ENCODE assay signal across 18 mouse cellular contexts in genomic region chr3:97242629-97243167, GRCm38 (mm10). TPM values are rescaled to one million over a fixed set of nuclear protein-coding genes. Genes with fewer than 3 reads are reported as not detected.
DNase-seq lines count a peak whose midpoint lies in the region; ATAC-seq lines count a peak whose summit lies in the region.
"Had no signal": no experiment of that assay in that cellular context is flagged by ENCODE, and none has a peak within 500 bp of the region (broad histone marks: within the 10 kb centered on the region; RNA-seq: fewer than 3 reads in every experiment).

No protein-coding gene starts in this region.

- H3K4me1 ChIP-seq in forebrain, embryonic 11.5 days (replicated peaks; ENCODE audit: control insufficient read depth, insufficient read depth, low read length), result no peaks in the 10 kb centered on the region
- peaks cover 13% of the 10 kb centered on the region for H3K4me1 ChIP-seq in forebrain, embryonic 15.5 days
- H3K4me1 ChIP-seq in lung, embryonic 16.5 days (replicated peaks; ENCODE audit: control insufficient read depth, insufficient read depth, low read length), result no peaks in the 10 kb centered on the region; the same call in 1 of the 2 replicates
- no peaks in the 10 kb centered on the region for H3K4me1 ChIP-seq in stomach, embryonic 14.5 days (ENCODE audit: control insufficient read depth, insufficient read depth, low read length)

- H3K27me3 ChIP-seq in forebrain, embryonic 11.5 days (ENCODE audit: control insufficient read depth, insufficient read depth, low read length), result no peaks in the 10 kb centered on the region
- H3K27me3 ChIP-seq in forebrain, embryonic 15.5 days, result no peaks in the 10 kb centered on the region
- no peaks in the 10 kb centered on the region for H3K27me3 ChIP-seq in lung, embryonic 16.5 days (ENCODE audit: control insufficient read depth, insufficient read depth, low read depth, low read length)
- H3K27me3 ChIP-seq in stomach, embryonic 14.5 days (ENCODE audit: control insufficient read depth, insufficient read depth, low read length), result no peaks in the 10 kb centered on the region

- no peak overlapping the region for H3K4me2 ChIP-seq in forebrain, embryonic 11.5 days (ENCODE audit: low read depth, low read length, severe bottlenecking)
- no peak overlapping the region for H3K4me2 ChIP-seq in forebrain, embryonic 15.5 days (replicated peaks)
- no peak overlapping the region for H3K4me2 ChIP-seq in lung, embryonic 16.5 days (ENCODE audit: low read depth, low read length)
- H3K4me2 ChIP-seq in stomach, embryonic 14.5 days (replicated peaks; ENCODE audit: low read depth, low read length), result no peak overlapping the region
- H3K4me2 ChIP-seq: heart, embryonic 11.5 days; liver, embryonic 11.5 days; lung, embryonic 14.5 days had no signal

- 33% methylated on average over 10 of the region's 10 CpGs for WGBS in forebrain, embryonic 11.5 days
- WGBS in forebrain, embryonic 15.5 days, result 23% methylated on average over 10 of the region's 10 CpGs
- 65% methylated on average over 10 of the region's 10 CpGs for WGBS in lung, embryonic 16.5 days
- 64% methylated on average over 10 of the region's 10 CpGs for WGBS in stomach, embryonic 14.5 days

- H3K9ac ChIP-seq in forebrain, embryonic 11.5 days (ENCODE audit: low read length), result no peak overlapping the region
- no peak overlapping the region for H3K9ac ChIP-seq in forebrain, embryonic 15.5 days (replicated peaks)
- H3K9ac ChIP-seq in lung, embryonic 16.5 days (ENCODE audit: low read length), result no peak overlapping the region
- H3K9ac ChIP-seq in stomach, embryonic 14.5 days (replicated peaks; ENCODE audit: low read depth, low read length), result no peak overlapping the region
- H3K9ac ChIP-seq: lung, embryonic 14.5 days had no signal

- peak; percentile 51 for DNase-seq in forebrain, embryonic 11.5 days (ENCODE audit: low spot score)
- DNase-seq in lung, postnatal 4 days, result no peak
- DNase-seq in embryo, embryonic 10.5 days (ENCODE audit: low spot score), result peak; percentile 18
- no peak for DNase-seq in cerebellum, postnatal 14 days
- no peak for DNase-seq in adrenal gland, adult 8-10 months
- DNase-seq: cerebellum, adult 11 months; gastrocnemius, postnatal 36 days; heart, postnatal 36 days; kidney, postnatal 36 days; lung, embryonic 14.5 days; spleen, adult 18-20 months; thymus, adult 18-20 months had no signal

- no peak overlapping the region for H3K27ac ChIP-seq in forebrain, embryonic 11.5 days (ENCODE audit: low read depth, low read length)
- H3K27ac ChIP-seq in forebrain, embryonic 15.5 days (replicated peaks), result no peak overlapping the region; the same call in 1 of the 2 replicates
- H3K27ac ChIP-seq in lung, embryonic 16.5 days (ENCODE audit: low read length), result 0 out of 2 replicates have a peak overlapping the region, but pooled peaks have one; percentile 36
- peak overlapping the region; percentile 45; the same call in 1 of the 2 replicates for H3K27ac ChIP-seq in stomach, embryonic 14.5 days (ENCODE audit: low read length)

- H3K9me3 ChIP-seq in forebrain, embryonic 11.5 days (ENCODE audit: control insufficient read depth, low read length), result no peaks in the 10 kb centered on the region
- H3K9me3 ChIP-seq in forebrain, embryonic 15.5 days, result no peaks in the 10 kb centered on the region
- no peaks in the 10 kb centered on the region for H3K9me3 ChIP-seq in lung, embryonic 16.5 days (ENCODE audit: control insufficient read depth, low read length)
- no peaks in the 10 kb centered on the region for H3K9me3 ChIP-seq in stomach, embryonic 14.5 days (ENCODE audit: control insufficient read depth, low read depth, low read length)

- ATAC-seq in forebrain, embryonic 11.5 days (replicated peaks; ENCODE audit: low FRiP score), result no peak
- no peak for ATAC-seq in forebrain, embryonic 15.5 days (replicated peaks)
- no peak for ATAC-seq in lung, embryonic 16.5 days (ENCODE audit: low read depth)
- ATAC-seq in stomach, embryonic 14.5 days (ENCODE audit: insufficient number of reproducible peaks, insufficient read depth, low FRiP score, low read depth), result no peak
- ATAC-seq: inflammation-experienced regulatory T-cells, adult 6 months had no signal

- no peak overlapping the region for H3K4me3 ChIP-seq in forebrain, embryonic 11.5 days (ENCODE audit: low read depth, low read length)
- no peak overlapping the region for H3K4me3 ChIP-seq in forebrain, embryonic 15.5 days
- no peak overlapping the region for H3K4me3 ChIP-seq in lung, embryonic 16.5 days (ENCODE audit: low read length)
- H3K4me3 ChIP-seq in stomach, embryonic 14.5 days (ENCODE audit: low read depth, low read length), result no peak overlapping the region

- H3K36me3 ChIP-seq in forebrain, embryonic 11.5 days (ENCODE audit: control insufficient read depth, insufficient read depth, low read length), result no peaks in the 10 kb centered on the region
- H3K36me3 ChIP-seq in forebrain, embryonic 15.5 days, result no peaks in the 10 kb centered on the region
- no peaks in the 10 kb centered on the region for H3K36me3 ChIP-seq in lung, embryonic 16.5 days (ENCODE audit: control insufficient read depth, insufficient read depth, low read length)
- no peaks in the 10 kb centered on the region for H3K36me3 ChIP-seq in stomach, embryonic 14.5 days (ENCODE audit: control insufficient read depth, insufficient read depth, low read length)

RNA-seq across cellular contexts. Expression of gene Bcl9, which starts 55.0 kb away (rescaled TPM):
- polyA plus RNA-seq in forebrain, embryonic 11.5 days (2014; fragmentation: Nextera tagmentation; extraction: Ambion mirVana), result 81.8 and 82.1 TPM in 2 replicates
- 111 and 113 TPM in 2 replicates for polyA plus RNA-seq in forebrain, embryonic 15.5 days (2015; fragmentation: Nextera tagmentation; extraction: Ambion mirVana)
- 42.2 and 45.4 TPM in 2 replicates for polyA plus RNA-seq in lung, embryonic 16.5 days (2015; fragmentation: Nextera tagmentation; extraction: Ambion mirVana)
- 58.2 and 72.0 TPM in 2 replicates for polyA plus RNA-seq in stomach, embryonic 14.5 days (2014; fragmentation: Nextera tagmentation; extraction: Ambion mirVana)
- 10 to 100 TPM; 19.2 to 27.4 (median 25.3) TPM for total RNA-seq in adrenal gland, adult 8-10 months (2022)

Comparison
In these comparisons a context has a peak if more than half of its experiments do, and no peak if none do; other contexts are left out.
1. DNase-seq: peak in forebrain, embryonic 11.5 days (single experiment) and embryo, embryonic 10.5 days (single experiment); none in lung, postnatal 4 days (0 of 2), cerebellum, postnatal 14 days (0 of 2) and adrenal gland, adult 8-10 months (single experiment).
2. H3K27ac ChIP-seq: peak in lung, embryonic 16.5 days (single experiment) and stomach, embryonic 14.5 days (single experiment); none in forebrain, embryonic 11.5 days (single experiment) and forebrain, embryonic 15.5 days (single experiment).